Mouse (Mus musculus): ENCODE results near the gene Cux1. TPM values are rescaled to one million over a fixed set of nuclear protein-coding genes. Genes with fewer than 3 reads are reported as not detected.

Cux1 gene
- polyA plus RNA-seq, 1 experiment: 24.7 TPM

GRCm38 (mm10) chr5:136543171-136543570, 24.1 kb downstream of the Cux1 start:
- Histone ChIP-seq H3K27me3 (ENCODE audit: control insufficient read depth, insufficient read depth, low read length) (no peaks in the 10 kb centered on the region), H3K36me3 (ENCODE audit: control insufficient read depth, insufficient read depth, low read length) (no peaks in the 10 kb centered on the region), H3K4me1 (ENCODE audit: control insufficient read depth, insufficient read depth, insufficient read length) (peaks cover 5% of the 10 kb centered on the region; the same call in 1 of the 2 replicates), H3K4me3 (ENCODE audit: extremely low read depth, insufficient read depth, insufficient read length) (no peak overlapping the region), H3K27ac (ENCODE audit: insufficient read depth, low read length) (no peak overlapping the region)
- TF ChIP-seq CTCF (IDR thresholded peaks at IDR 0.05; ENCODE audit: extremely low read depth, insufficient read depth, insufficient read length, insufficient replicate concordance): no peak
- TF ChIP-seq POLR2A (IDR thresholded peaks at IDR 0.05; ENCODE audit: low read depth, low read length): no peak
- no peak for DNase-seq (ENCODE audit: low read depth in 1 of 2, low spot score in 2 of 2)

GRCm38 (mm10) chr5:136540952-136541351, 26.3 kb downstream of the Cux1 start:
- H3K36me3 ChIP-seq (ENCODE audit: control insufficient read depth, insufficient read depth, low read length): no peaks in the 10 kb centered on the region
- no peaks in the 10 kb centered on the region for H3K27me3 ChIP-seq (ENCODE audit: control insufficient read depth, insufficient read depth, low read length)
- H3K27ac ChIP-seq (ENCODE audit: insufficient read depth, low read length): no peak overlapping the region
- no peak for TF ChIP-seq POLR2A (IDR thresholded peaks at IDR 0.05; ENCODE audit: low read depth, low read length)
- no peak for TF ChIP-seq CTCF (IDR thresholded peaks at IDR 0.05; ENCODE audit: extremely low read depth, insufficient read depth, insufficient read length, insufficient replicate concordance)
- no peak overlapping the region for H3K4me3 ChIP-seq (ENCODE audit: extremely low read depth, insufficient read depth, insufficient read length)
- no peak for DNase-seq (ENCODE audit: low read depth in 1 of 2, low spot score in 2 of 2)
- peaks cover 18% of the 10 kb centered on the region for H3K4me1 ChIP-seq (ENCODE audit: control insufficient read depth, insufficient read depth, insufficient read length)

GRCm38 (mm10) chr5:136540055-136540838, 27.0 kb downstream of the Cux1 start:
- DNase-seq (ENCODE audit: low read depth in 1 of 2, low spot score in 2 of 2): no peak
- H3K4me3 ChIP-seq (ENCODE audit: extremely low read depth, insufficient read depth, insufficient read length): no peak overlapping the region
- no peak for TF ChIP-seq POLR2A (IDR thresholded peaks at IDR 0.05; ENCODE audit: low read depth, low read length)
- TF ChIP-seq CTCF (IDR thresholded peaks at IDR 0.05; ENCODE audit: extremely low read depth, insufficient read depth, insufficient read length, insufficient replicate concordance): no peak
- H3K4me1 ChIP-seq (ENCODE audit: control insufficient read depth, insufficient read depth, insufficient read length): peaks cover 23% of the 10 kb centered on the region
- H3K36me3 ChIP-seq (ENCODE audit: control insufficient read depth, insufficient read depth, low read length): no peaks in the 10 kb centered on the region
- WGBS: 80% methylated on average over 5 of the region's 5 CpGs
- H3K27ac ChIP-seq (ENCODE audit: insufficient read depth, low read length): no peak overlapping the region; the same call in 1 of the 2 replicates
- H3K27me3 ChIP-seq (ENCODE audit: control insufficient read depth, insufficient read depth, low read length): no peaks in the 10 kb centered on the region

DNA sequence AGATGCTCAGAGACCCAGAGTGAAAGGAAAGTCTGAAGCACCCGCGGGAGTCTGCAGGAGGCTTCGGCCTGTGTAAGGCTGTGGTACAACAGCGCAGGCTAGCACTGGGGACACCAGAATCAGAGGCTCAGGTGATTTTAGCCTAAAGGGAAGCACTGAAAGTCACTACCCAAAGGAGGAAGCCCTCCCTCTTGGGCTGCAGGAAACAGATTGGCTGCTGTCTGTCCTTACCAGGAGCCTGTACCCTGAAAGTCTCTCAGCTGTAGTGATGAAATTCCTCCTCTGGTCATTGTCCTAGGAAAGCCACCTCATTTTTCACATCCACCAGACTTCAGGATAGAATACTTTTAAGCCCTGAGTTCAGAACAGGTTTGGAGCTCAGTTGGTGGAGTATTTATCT, 30.5 kb downstream of the Cux1 start:
- TF ChIP-seq CTCF (IDR thresholded peaks at IDR 0.05; ENCODE audit: extremely low read depth, insufficient read depth, insufficient read length, insufficient replicate concordance) (no peak), POLR2A (IDR thresholded peaks at IDR 0.05; ENCODE audit: low read depth, low read length) (no peak)
- no peak overlapping the region for H3K27ac ChIP-seq (ENCODE audit: insufficient read depth, low read length)
- no peaks in the 10 kb centered on the region for H3K27me3 ChIP-seq (ENCODE audit: control insufficient read depth, insufficient read depth, low read length)
- no peak overlapping the region for H3K4me3 ChIP-seq (ENCODE audit: extremely low read depth, insufficient read depth, insufficient read length)
- H3K36me3 ChIP-seq (ENCODE audit: control insufficient read depth, insufficient read depth, low read length): no peaks in the 10 kb centered on the region
- no peak for DNase-seq (ENCODE audit: low read depth in 1 of 2, low spot score in 2 of 2)
- H3K4me1 ChIP-seq (ENCODE audit: control insufficient read depth, insufficient read depth, insufficient read length): peaks cover 24% of the 10 kb centered on the region
- 35% methylated on average over 4 of the region's 4 CpGs for WGBS

GRCm38 (mm10) chr5:136535976-136536725, 31.1 kb downstream of the Cux1 start:
- Histone ChIP-seq H3K36me3 (ENCODE audit: control insufficient read depth, insufficient read depth, low read length) (no peaks in the 10 kb centered on the region), H3K27ac (ENCODE audit: insufficient read depth, low read length) (no peak overlapping the region), H3K27me3 (ENCODE audit: control insufficient read depth, insufficient read depth, low read length) (no peaks in the 10 kb centered on the region), H3K4me1 (ENCODE audit: control insufficient read depth, insufficient read depth, insufficient read length) (peaks cover 24% of the 10 kb centered on the region), H3K4me3 (ENCODE audit: extremely low read depth, insufficient read depth, insufficient read length) (no peak overlapping the region)
- 66% methylated on average over 5 of the region's 5 CpGs for WGBS
- DNase-seq (ENCODE audit: low read depth in 1 of 2, low spot score in 2 of 2): no peak
- TF ChIP-seq CTCF (IDR thresholded peaks at IDR 0.05; ENCODE audit: extremely low read depth, insufficient read depth, insufficient read length, insufficient replicate concordance): no peak
- TF ChIP-seq POLR2A (IDR thresholded peaks at IDR 0.05; ENCODE audit: low read depth, low read length): no peak

DNA sequence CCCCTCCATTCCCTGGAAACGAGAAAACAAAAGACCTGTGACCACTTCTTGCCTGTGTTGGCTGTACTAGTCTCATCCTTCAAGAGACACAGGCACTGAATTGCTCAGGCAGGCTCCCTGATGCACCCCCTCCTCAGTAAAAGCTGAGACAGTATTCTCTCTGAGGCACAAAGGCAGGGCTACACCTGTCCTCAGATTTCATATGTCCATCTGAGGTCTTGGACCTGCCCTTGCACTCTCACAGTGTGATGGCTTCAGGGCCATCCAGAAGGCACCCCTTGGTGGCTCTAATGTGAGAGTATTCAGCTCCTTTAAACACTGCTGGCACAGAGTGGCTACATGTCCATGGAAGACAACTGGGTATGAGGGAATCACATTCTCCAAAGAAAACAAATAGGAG, 32.1 kb downstream of the Cux1 start:
- WGBS: 82% methylated on average over 1 of the region's 1 CpGs
- no peak for TF ChIP-seq POLR2A (IDR thresholded peaks at IDR 0.05; ENCODE audit: low read depth, low read length)
- no peak for TF ChIP-seq CTCF (IDR thresholded peaks at IDR 0.05; ENCODE audit: extremely low read depth, insufficient read depth, insufficient read length, insufficient replicate concordance)
- Histone ChIP-seq H3K27ac (ENCODE audit: insufficient read depth, low read length) (no peak overlapping the region; the same call in 1 of the 2 replicates), H3K36me3 (ENCODE audit: control insufficient read depth, insufficient read depth, low read length) (no peaks in the 10 kb centered on the region), H3K4me1 (ENCODE audit: control insufficient read depth, insufficient read depth, insufficient read length) (peaks cover 24% of the 10 kb centered on the region), H3K27me3 (ENCODE audit: control insufficient read depth, insufficient read depth, low read length) (no peaks in the 10 kb centered on the region), H3K4me3 (ENCODE audit: extremely low read depth, insufficient read depth, insufficient read length) (no peak overlapping the region)
- DNase-seq (ENCODE audit: low read depth in 1 of 2, low spot score in 2 of 2): no peak
